Mouse (Mus musculus): ENCODE measurements around the gene Defb15. TPM values are rescaled to one million over a fixed set of nuclear protein-coding genes. Genes with fewer than 3 reads are reported as not detected.
"Not testable (repeated sequence)": the region's sequence is repeated elsewhere in the genome, so short reads cannot be mapped to it uniquely, and the experiment has no call there.

The Defb15 gene
- polyA plus RNA-seq, 1 experiment from 2014 or later, result not detected

DNA sequence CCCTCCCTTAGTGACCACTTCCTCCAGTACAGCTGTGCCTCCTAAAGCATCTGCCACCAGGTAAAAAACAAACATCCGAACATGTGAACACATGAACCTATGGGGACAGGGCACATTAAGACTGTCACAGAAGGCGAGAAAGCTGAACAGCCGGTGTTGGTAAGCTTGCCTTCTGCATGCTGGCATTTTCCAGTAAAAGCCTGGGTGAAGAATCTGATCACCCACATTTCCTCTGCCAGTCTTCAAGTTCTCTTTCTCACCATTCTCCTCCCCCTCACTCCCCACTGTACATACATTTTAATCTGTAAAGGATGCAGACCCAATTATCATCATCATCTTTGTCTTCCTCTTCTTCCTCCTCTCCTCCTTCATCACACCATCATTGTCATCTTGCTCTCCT is 16.9 kb downstream of the Defb15 start:
- H3K9ac ChIP-seq, result no peak overlapping the region
- no peak for ATAC-seq
- no peak overlapping the region for H3K27ac ChIP-seq
- 58% methylated on average over 3 of the region's 3 CpGs for WGBS (ENCODE audit: insufficient replicate concordance)
- H3K4me3 ChIP-seq, result no peak overlapping the region
- H3K9me3 ChIP-seq (replicated peaks), result no peaks in the 10 kb centered on the region
- H3K4me1 ChIP-seq, result no peaks in the 10 kb centered on the region
- no peaks in the 10 kb centered on the region for H3K36me3 ChIP-seq
- no peaks in the 10 kb centered on the region for H3K27me3 ChIP-seq (replicated peaks)
- no peak overlapping the region for H3K4me2 ChIP-seq

DNA sequence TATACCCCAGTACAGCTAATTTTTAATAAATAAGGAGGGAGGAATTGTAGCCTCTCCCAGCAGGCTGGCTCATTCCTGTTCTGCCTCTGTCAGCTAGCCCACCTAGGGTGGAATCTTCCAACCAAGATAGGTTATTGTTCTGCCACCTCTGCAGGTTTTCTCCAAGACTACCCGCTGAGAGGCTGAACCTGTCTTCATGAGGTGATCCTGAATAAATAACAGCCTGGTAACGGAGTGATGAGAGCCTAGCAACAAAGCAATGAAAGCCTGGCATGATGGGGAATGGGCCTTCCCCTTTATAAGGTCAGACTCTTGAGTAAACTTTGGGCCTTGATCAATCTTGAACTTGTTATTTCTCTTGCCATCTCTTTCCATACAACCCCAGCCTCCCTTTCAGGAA is 20.0 kb downstream of the Defb15 start:
- no peak for ATAC-seq
- Histone ChIP-seq H3K9me3 (replicated peaks) (no peaks in the 10 kb centered on the region), H3K9ac (no peak overlapping the region), H3K27me3 (replicated peaks) (no peaks in the 10 kb centered on the region), H3K4me1 (no peaks in the 10 kb centered on the region), H3K4me3 (no peak overlapping the region), H3K4me2 (no peak overlapping the region), H3K27ac (no peak overlapping the region), H3K36me3 (no peaks in the 10 kb centered on the region)
- 26% methylated on average over 2 of the region's 2 CpGs for WGBS (ENCODE audit: insufficient replicate concordance)

DNA sequence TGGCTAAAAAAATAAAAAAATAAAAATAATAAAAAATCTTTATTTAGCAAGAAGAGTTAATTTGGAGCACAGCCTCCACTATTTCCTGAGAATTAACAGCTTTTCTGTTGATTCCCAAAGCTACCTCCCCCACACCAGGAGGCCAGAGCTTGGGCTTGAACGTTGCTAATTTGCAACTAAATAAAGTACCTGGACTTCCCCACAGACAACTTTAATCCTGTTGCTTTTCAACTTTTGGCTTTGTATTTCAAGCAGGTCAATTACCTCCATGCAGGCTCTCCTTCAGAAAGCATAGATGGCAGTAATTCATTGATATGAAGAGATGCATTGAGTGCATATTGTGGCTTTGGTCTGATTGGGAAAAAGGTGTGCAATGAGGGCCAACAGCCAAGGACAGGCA is 20.6 kb downstream of the Defb15 start:
- Histone ChIP-seq H3K36me3 (no peaks in the 10 kb centered on the region), H3K9ac (no peak overlapping the region), H3K4me1 (no peaks in the 10 kb centered on the region), H3K4me2 (no peak overlapping the region), H3K9me3 (replicated peaks) (no peaks in the 10 kb centered on the region), H3K27me3 (replicated peaks) (no peaks in the 10 kb centered on the region), H3K27ac (no peak overlapping the region), H3K4me3 (no peak overlapping the region)
- 15% methylated on average over 1 of the region's 1 CpGs for WGBS (ENCODE audit: insufficient replicate concordance)
- no peak for ATAC-seq

DNA sequence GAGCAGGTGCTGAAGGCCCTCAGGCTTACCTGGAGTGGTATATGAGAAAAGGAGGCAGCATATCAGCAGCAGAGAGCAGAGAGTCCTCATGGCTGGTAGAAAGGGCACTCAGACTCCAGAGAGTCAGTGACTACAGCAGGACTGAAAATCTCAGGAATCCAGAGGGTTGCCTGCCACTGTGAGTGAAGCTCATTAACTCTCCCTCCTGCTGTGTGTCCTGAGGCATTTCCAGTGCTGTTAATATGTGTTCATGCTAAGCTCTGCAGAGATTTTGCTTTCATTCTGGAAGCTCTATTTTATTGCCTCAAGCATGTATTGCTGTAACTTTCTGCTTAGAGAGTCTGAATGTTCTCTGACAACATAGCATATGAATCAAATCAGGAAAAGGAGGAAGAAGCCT is 26.2 kb downstream of the Defb15 start, which contains the start of gene Defb11:
Defb11 (minus strand) TSS at position 123 of the 400 bp plus-strand sequence.
- not testable (repeated sequence) for H3K9ac ChIP-seq; H3K36me3 ChIP-seq; H3K9me3 ChIP-seq (replicated peaks); H3K4me3 ChIP-seq; H3K27ac ChIP-seq; H3K4me2 ChIP-seq; H3K4me1 ChIP-seq; ATAC-seq; H3K27me3 ChIP-seq (replicated peaks)

DNA sequence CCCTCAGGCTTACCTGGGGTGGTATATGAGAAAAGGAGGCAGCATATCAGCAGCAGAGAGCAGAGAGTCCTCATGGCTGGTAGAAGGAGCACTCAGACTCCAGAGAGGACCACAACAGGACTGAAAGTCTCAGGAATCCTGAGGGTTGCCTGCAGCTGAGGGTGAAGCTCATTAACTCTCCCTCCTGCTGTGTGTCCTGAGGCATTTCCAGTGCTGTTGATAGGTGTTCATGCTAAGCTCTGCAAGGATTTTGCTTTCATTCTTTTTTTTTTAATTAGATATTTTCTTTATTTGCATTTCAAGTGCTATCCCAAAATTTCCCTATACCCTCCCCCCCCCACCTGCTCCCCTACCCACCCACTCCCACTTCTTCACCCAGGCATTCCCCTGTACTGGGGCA is 47.2 kb downstream of the Defb15 start, which contains the start of gene Defb9:
Defb9 (minus strand) TSS at position 101 of the 400 bp plus-strand sequence.
- not testable (repeated sequence) for H3K4me2 ChIP-seq; H3K27me3 ChIP-seq (replicated peaks); H3K9me3 ChIP-seq (replicated peaks); H3K9ac ChIP-seq; ATAC-seq; H3K4me3 ChIP-seq; H3K4me1 ChIP-seq; H3K27ac ChIP-seq; H3K36me3 ChIP-seq

Other genes starting within 250 kb of the Defb15 start
- not detected in 2 replicates for gene AY761184, start 229.1 kb downstream of the Defb15 start, polyA plus RNA-seq (2016; fragmentation: Nextera tagmentation; extraction: Ambion mirVana)
- gene Defa24, start 198.2 kb downstream of the Defb15 start, polyA plus RNA-seq (2016; fragmentation: Nextera tagmentation; extraction: Ambion mirVana), result not detected in 2 replicates
- not detected in 2 replicates for gene Defb50, start 109.2 kb downstream of the Defb15 start, polyA plus RNA-seq (2016; fragmentation: Nextera tagmentation; extraction: Ambion mirVana)
- not detected in 2 replicates for gene Defb2, start 92.8 kb downstream of the Defb15 start, polyA plus RNA-seq (2016; fragmentation: Nextera tagmentation; extraction: Ambion mirVana)
- not detected in 2 replicates for gene Defb10, start 73.8 kb downstream of the Defb15 start, polyA plus RNA-seq (2016; fragmentation: Nextera tagmentation; extraction: Ambion mirVana)
- gene Defb9, start 47.3 kb downstream of the Defb15 start, polyA plus RNA-seq (2016; fragmentation: Nextera tagmentation; extraction: Ambion mirVana), result not detected in 2 replicates
- not detected in 2 replicates for gene Defb11, start 26.3 kb downstream of the Defb15 start, polyA plus RNA-seq (2016; fragmentation: Nextera tagmentation; extraction: Ambion mirVana)
- gene Defb35, start 5.6 kb upstream of the Defb15 start, polyA plus RNA-seq (2016; fragmentation: Nextera tagmentation; extraction: Ambion mirVana), result not detected in 2 replicates
- gene Defb13, start 14.1 kb upstream of the Defb15 start, polyA plus RNA-seq (2016; fragmentation: Nextera tagmentation; extraction: Ambion mirVana), result not detected in 2 replicates
- gene Fam90a1a, start 26.0 kb upstream of the Defb15 start, polyA plus RNA-seq (2016; fragmentation: Nextera tagmentation; extraction: Ambion mirVana), result not detected in 2 replicates
- gene Ccdc70, start 37.1 kb upstream of the Defb15 start, polyA plus RNA-seq (2016; fragmentation: Nextera tagmentation; extraction: Ambion mirVana), result not detected in 2 replicates
- 14.3 and 15.8 TPM in 2 replicates for gene Atp7b, start 127.6 kb upstream of the Defb15 start, polyA plus RNA-seq (2016; fragmentation: Nextera tagmentation; extraction: Ambion mirVana)
- gene Alg11, start 128.0 kb upstream of the Defb15 start, polyA plus RNA-seq (2016; fragmentation: Nextera tagmentation; extraction: Ambion mirVana), result 15.1 and 15.2 TPM in 2 replicates
- not detected in 2 replicates for gene Nek5, start 192.3 kb upstream of the Defb15 start, polyA plus RNA-seq (2016; fragmentation: Nextera tagmentation; extraction: Ambion mirVana)
- 1.9 and 2.3 TPM in 2 replicates for gene Nek3, start 233.7 kb upstream of the Defb15 start, polyA plus RNA-seq (2016; fragmentation: Nextera tagmentation; extraction: Ambion mirVana)